Mouse (Mus musculus) heart, adult 2 months (tissue): Measurements from ENCODE around the gene Nisch. TPM values are rescaled to one million over a fixed set of nuclear protein-coding genes. Genes with fewer than 3 reads are reported as not detected.
A peak's percentile ranks its signal among the peaks of the same experiment; 100 is the strongest.

Experiments
- DNase-seq, 2 experiments: peaks; one replicate each; pipeline ENCODE4 v3.0.0; 2021
- H3K27ac ChIP-seq: fragments of 200-600 bp; 2 replicates; pipeline ENCODE4 v1.8.1; 2022
- H3K27me3 ChIP-seq: fragments of 200-500 bp; 2 replicates; pipeline ENCODE4 v1.6.1; 2012; ENCODE audit warnings: mild to moderate bottlenecking, low read length, inconsistent platforms, mixed read lengths; ENCODE audit not compliant: control insufficient read depth, insufficient read depth
- H3K36me3 ChIP-seq: fragments of 200-500 bp; 2 replicates; pipeline ENCODE4 v1.6.1; 2012; ENCODE audit warnings: low read length, inconsistent platforms; ENCODE audit not compliant: control insufficient read depth, insufficient read depth
- H3K4me1 ChIP-seq: fragments of 200-500 bp; 2 replicates; pipeline ENCODE4 v1.6.1; 2011; ENCODE audit warnings: low read length; ENCODE audit not compliant: control insufficient read depth, insufficient read depth
- H3K4me3 ChIP-seq: fragments of 200-600 bp; 2 replicates; pipeline ENCODE4 v1.8.1; 2022
- H3K79me2 ChIP-seq: fragments of 200-500 bp; replicated peaks from 2 replicates; pipeline ENCODE4 v1.6.1; 2012; ENCODE audit warnings: mild to moderate bottlenecking, inconsistent platforms, low read length, moderate library complexity, mixed read lengths; ENCODE audit not compliant: control insufficient read depth, insufficient read depth
- H3K9ac ChIP-seq: fragments of 200-500 bp; 2 replicates; pipeline ENCODE4 v1.6.1; 2012; ENCODE audit warnings: low read depth, mild to moderate bottlenecking, control low read depth, inconsistent platforms, low read length, mixed read lengths
- CTCF ChIP-seq: fragments of 200-600 bp; IDR thresholded peaks from 2 replicates; pipeline ENCODE4 v1.8.1; 2022; ENCODE audit warnings: antibody characterized with exemption, mild to moderate bottlenecking, moderate library complexity
- EP300 ChIP-seq: fragments of 200-500 bp; IDR thresholded peaks from 2 replicates; pipeline ENCODE4 v1.6.1; 2011; ENCODE audit warnings: low read depth, low read length, control low read depth; ENCODE audit not compliant: insufficient read depth
- POLR2A ChIP-seq: fragments of 200-500 bp; IDR thresholded peaks from 2 replicates; pipeline ENCODE4 v1.6.1; 2011; ENCODE audit warnings: mild to moderate bottlenecking, low read depth, low read length, control low read depth; ENCODE audit not compliant: insufficient read depth
- WGBS: fragments of 180-500 bp; shearing (Covaris S2); methylation state at CpG from one replicate; pipeline ENCODE4 v1.1.7; 2018; 5-methylcytosine and 5-hydroxymethylcytosine counted together
- intact Hi-C: fragments of 180-260 bp; cut with DNase I; formaldehyde crosslinking; loops from one replicate; pipeline ENCODE4 v1.15.1; 2025
- polyA plus RNA-seq: library from polyadenylated mRNA; depleted of rRNA; stranded (reverse); fragments of >200 nt; gene quantifications from 2 replicates; pipeline ENCODE4 v1.2.3, GENCODE M21; 2012
- total RNA-seq, 2 experiments: library from RNA; stranded (reverse); gene quantifications; 2 replicates each; pipeline ENCODE4 v1.2.3; 2021

Nisch gene
- total and polyA plus RNA-seq, 3 experiments, result 123 to 187 (median 129) TPM

- H3K4me3 ChIP-seq, result no peak overlapping the region
- H3K4me1 ChIP-seq, result no peaks in the 10 kb centered on the region; the same call in none of the 2 replicates
- DNase-seq, result peak in 1 of 2 experiments; percentile 16
- H3K9ac ChIP-seq, result no peak overlapping the region
- no peaks in the 10 kb centered on the region for H3K36me3 ChIP-seq
- no peak for TF ChIP-seq CTCF
- no peak for TF ChIP-seq EP300
- TF ChIP-seq POLR2A, result no peak
- no peaks in the 10 kb centered on the region for H3K27me3 ChIP-seq
- no peaks in the 10 kb centered on the region for H3K79me2 ChIP-seq
- WGBS, result 98% methylated on average over 14 of the region's 14 CpGs
- H3K27ac ChIP-seq, result no peak overlapping the region
- intact Hi-C loops, result no loop called here
These were observed 75.7 kb downstream of the Nisch start for GRCm38 (mm10) chr14:31141011-31141410.

- peak in 1 of 2 experiments; percentile 15 for DNase-seq
- Histone ChIP-seq H3K4me1 (no peaks in the 10 kb centered on the region; the same call in none of the 2 replicates), H3K4me3 (no peak overlapping the region), H3K36me3 (no peaks in the 10 kb centered on the region), H3K9ac (no peak overlapping the region), H3K27me3 (no peaks in the 10 kb centered on the region), H3K27ac (no peak overlapping the region), H3K79me2 (no peaks in the 10 kb centered on the region)
- WGBS, result 83% methylated on average over 15 of the region's 15 CpGs
- intact Hi-C loops, result no loop called here
- TF ChIP-seq POLR2A (no peak), CTCF (no peak), EP300 (no peak)
These were observed 76.6 kb downstream of the Nisch start for GRCm38 (mm10) chr14:31140141-31140540.

- Histone ChIP-seq H3K27me3 (no peaks in the 10 kb centered on the region), H3K4me3 (no peak overlapping the region), H3K4me1 (no peaks in the 10 kb centered on the region; the same call in none of the 2 replicates), H3K36me3 (no peaks in the 10 kb centered on the region), H3K9ac (no peak overlapping the region), H3K27ac (no peak overlapping the region), H3K79me2 (no peaks in the 10 kb centered on the region)
- TF ChIP-seq POLR2A (no peak), CTCF (no peak), EP300 (no peak)
- intact Hi-C loops, result no loop called here
- 77% methylated on average over 12 of the region's 12 CpGs for WGBS
- DNase-seq, result peak in 1 of 2 experiments; percentile 19
These were observed 77.1 kb downstream of the Nisch start for GRCm38 (mm10) chr14:31139666-31140065.

- H3K4me1 ChIP-seq, result no peaks in the 10 kb centered on the region; the same call in none of the 2 replicates
- peak in 1 of 2 experiments; percentile 21 for DNase-seq
- WGBS, result 81% methylated on average over 9 of the region's 9 CpGs
- no peaks in the 10 kb centered on the region for H3K27me3 ChIP-seq
- H3K4me3 ChIP-seq, result no peak overlapping the region
- intact Hi-C loops, result no loop called here
- no peak overlapping the region for H3K9ac ChIP-seq
- H3K36me3 ChIP-seq, result no peaks in the 10 kb centered on the region
- no peaks in the 10 kb centered on the region for H3K79me2 ChIP-seq
- H3K27ac ChIP-seq, result no peak overlapping the region
- no peak for TF ChIP-seq POLR2A
- TF ChIP-seq CTCF, result no peak
- TF ChIP-seq EP300, result no peak
These were observed 77.8 kb downstream of the Nisch start for GRCm38 (mm10) chr14:31138897-31139429.

- H3K27ac ChIP-seq, result no peak overlapping the region; the same call in 1 of the 2 replicates
- WGBS, result 82% methylated on average over 25 of the region's 35 CpGs
- intact Hi-C loops, result no loop called here
- no peak overlapping the region for H3K4me3 ChIP-seq
- H3K4me1 ChIP-seq, result no peaks in the 10 kb centered on the region; the same call in none of the 2 replicates
- no peaks in the 10 kb centered on the region for H3K36me3 ChIP-seq
- H3K27me3 ChIP-seq, result no peaks in the 10 kb centered on the region
- DNase-seq, result no peak
- TF ChIP-seq EP300 (no peak), CTCF (no peak), POLR2A (no peak)
- H3K9ac ChIP-seq, result no peak overlapping the region
- H3K79me2 ChIP-seq, result no peaks in the 10 kb centered on the region
These were observed 78.4 kb downstream of the Nisch start for GRCm38 (mm10) chr14:31138219-31138896.

- Histone ChIP-seq H3K27me3 (no peaks in the 10 kb centered on the region), H3K36me3 (no peaks in the 10 kb centered on the region), H3K4me1 (no peaks in the 10 kb centered on the region; the same call in none of the 2 replicates), H3K9ac (no peak overlapping the region), H3K4me3 (no peak overlapping the region), H3K27ac (peak overlapping the region; percentile 49), H3K79me2 (no peaks in the 10 kb centered on the region)
- 25% methylated on average over 11 of the region's 11 CpGs for WGBS
- peak; percentile 51 to 54 for DNase-seq
- TF ChIP-seq EP300 (no peak), POLR2A (no peak), CTCF (no peak)
- intact Hi-C loops, result no loop called here
These were observed 79.0 kb downstream of the Nisch start for GRCm38 (mm10) chr14:31137791-31138190.
